Mouse (Mus musculus) forebrain, embryonic 11.5 days (tissue): ENCODE data around the gene Krt10. TPM values are rescaled to one million over a fixed set of nuclear protein-coding genes. Genes with fewer than 3 reads are reported as not detected.
A peak's percentile ranks its signal among the peaks of the same experiment; 100 is the strongest.

Source experiments
- ATAC-seq: fragments of 200-750 bp; cut with Nextera tagmentation; replicated peaks from 2 replicates; pipeline ENCODE4 v1.8.0; 2017; ENCODE audit warnings: moderate TSS enrichment; ENCODE audit not compliant: low FRiP score
- DNase-seq: peaks from one replicate; pipeline ENCODE4 v3.0.0-alpha.2; 2017; ENCODE audit warnings: low spot score
- H3K27ac ChIP-seq: fragments of 300-500 bp; sonication (generic); 2 replicates; pipeline ENCODE4 v1.5.1; 2014; ENCODE audit warnings: low read depth, low read length
- H3K27me3 ChIP-seq: fragments of 300-500 bp; sonication (generic); 2 replicates; pipeline ENCODE4 v1.6.1; 2014; ENCODE audit warnings: mild to moderate bottlenecking, low read length, mixed read lengths; ENCODE audit not compliant: control insufficient read depth, insufficient read depth
- H3K36me3 ChIP-seq: fragments of 300-500 bp; sonication (generic); 2 replicates; pipeline ENCODE4 v1.6.1; 2014; ENCODE audit warnings: mild to moderate bottlenecking, low read length, moderate library complexity, mixed read lengths; ENCODE audit not compliant: control insufficient read depth, insufficient read depth
- H3K4me1 ChIP-seq: fragments of 300-500 bp; sonication (generic); replicated peaks from 2 replicates; pipeline ENCODE4 v1.6.1; 2014; ENCODE audit warnings: low read length, mixed read lengths; ENCODE audit not compliant: control insufficient read depth, insufficient read depth
- H3K4me2 ChIP-seq: fragments of 300-500 bp; sonication (generic); 2 replicates; pipeline ENCODE4 v1.6.1; 2014; ENCODE audit warnings: low read depth, mild to moderate bottlenecking, low read length, moderate library complexity, mixed read lengths; ENCODE audit not compliant: severe bottlenecking
- H3K4me3 ChIP-seq: fragments of 300-500 bp; sonication (generic); 2 replicates; pipeline ENCODE4 v1.5.1; 2014; ENCODE audit warnings: low read depth, low read length
- H3K9ac ChIP-seq: fragments of 300-500 bp; sonication (generic); 2 replicates; pipeline ENCODE4 v1.6.1; 2014; ENCODE audit warnings: low read length
- H3K9me3 ChIP-seq: fragments of 300-500 bp; sonication (generic); 2 replicates; pipeline ENCODE4 v1.6.1; 2016; ENCODE audit warnings: low read length, mixed read lengths; ENCODE audit not compliant: control insufficient read depth
- WGBS: fragments of 180-500 bp; shearing (Covaris S2); extraction: QIAGEN DNeasy Blood & Tissue Kit; methylation state at CpG from one replicate; pipeline ENCODE4 v1.1.7; 2014; 5-methylcytosine and 5-hydroxymethylcytosine counted together
- polyA plus RNA-seq: library from polyadenylated mRNA; unstranded; fragments of >200 nt; fragmentation: Nextera tagmentation; extraction: Ambion mirVana; gene quantifications from 2 replicates; pipeline ENCODE4 v1.2.1, GENCODE M21; 2014

Krt10 gene
- polyA plus RNA-seq: 26.8 and 28.3 TPM in 2 replicates

GRCm38 (mm10) chr11:99389264-99389663, at the start of gene Krt10:
TSS of gene Krt10 (minus strand) at chr11:99389364.
- Histone ChIP-seq H3K27ac (no peak within 1 kb of the TSS), H3K4me2 (no peak within 1 kb of the TSS), H3K9ac (no peak within 1 kb of the TSS), H3K4me1 (no peaks in the 10 kb centered on the region; the same call in 1 of the 2 replicates), H3K27me3 (no peaks in the 10 kb centered on the region), H3K4me3 (no peak within 1 kb of the TSS), H3K36me3 (no peaks in the 10 kb centered on the region; the same call in 1 of the 2 replicates), H3K9me3 (no peaks in the 10 kb centered on the region)
- ATAC-seq (no peak), DNase-seq (no peak)
- WGBS: 93% methylated on average over 4 of the region's 4 CpGs

GRCm38 (mm10) chr11:99437972-99438371, 48.8 kb upstream of the Krt10 start, which contains the start of gene Krt20:
TSS of gene Krt20 (minus strand) at chr11:99438150.
- no peak within 1 kb of the TSS for H3K27ac ChIP-seq
- WGBS: 63% methylated on average over 10 of the region's 10 CpGs
- ATAC-seq: no peak

GRCm38 (mm10) chr11:99436625-99437024, 47.5 kb upstream of the Krt10 start:
- Histone ChIP-seq H3K4me3 (no peak overlapping the region), H3K27me3 (no peaks in the 10 kb centered on the region), H3K36me3 (no peaks in the 10 kb centered on the region), H3K4me2 (no peak overlapping the region), H3K4me1 (no peaks in the 10 kb centered on the region), H3K9ac (no peak overlapping the region), H3K27ac (no peak overlapping the region), H3K9me3 (no peaks in the 10 kb centered on the region)
- no peak for DNase-seq
- 39% methylated on average over 4 of the region's 4 CpGs for whole genome bisulfite sequencing
- ATAC-seq: no peak

More at GRCm38 (mm10) chr11:99437972-99438371, 48.8 kb upstream of the Krt10 start, which contains the start of gene Krt20:
- Histone ChIP-seq H3K4me1 (no peaks in the 10 kb centered on the region), H3K4me3 (no peak within 1 kb of the TSS), H3K9ac (no peak within 1 kb of the TSS), H3K36me3 (no peaks in the 10 kb centered on the region), H3K9me3 (no peaks in the 10 kb centered on the region), H3K27me3 (no peaks in the 10 kb centered on the region), H3K4me2 (no peak within 1 kb of the TSS)
- no peak for DNase-seq

- 49% methylated on average over 12 of the region's 12 CpGs for WGBS
- Histone ChIP-seq H3K4me3 (no peak overlapping the region), H3K27me3 (no peaks in the 10 kb centered on the region), H3K9me3 (no peaks in the 10 kb centered on the region), H3K4me1 (no peaks in the 10 kb centered on the region), H3K27ac (no peak overlapping the region), H3K36me3 (no peaks in the 10 kb centered on the region), H3K4me2 (no peak overlapping the region), H3K9ac (no peak overlapping the region)
- DNase-seq (peak; percentile 61), ATAC-seq (no peak)
These were observed 41.5 kb upstream of the Krt10 start for GRCm38 (mm10) chr11:99430670-99431069.

GRCm38 (mm10) chr11:99422159-99422558, 33.0 kb upstream of the Krt10 start, which contains the start of gene Krt12:
TSS of gene Krt12 (minus strand) at chr11:99422259.
- WGBS: 86% methylated on average over 10 of the region's 10 CpGs
- no peak for ATAC-seq
- no peak within 1 kb of the TSS for H3K4me2 ChIP-seq

GRCm38 (mm10) chr11:99420586-99420985, 31.4 kb upstream of the Krt10 start:
- no peaks in the 10 kb centered on the region for H3K27me3 ChIP-seq
- H3K4me2 ChIP-seq: no peak overlapping the region
- ATAC-seq (no peak), DNase-seq (no peak)
- H3K4me3 ChIP-seq: no peak overlapping the region
- no peaks in the 10 kb centered on the region for H3K36me3 ChIP-seq
- H3K4me1 ChIP-seq: no peaks in the 10 kb centered on the region
- WGBS: 65% methylated on average over 10 of the region's 10 CpGs
- no peak overlapping the region for H3K9ac ChIP-seq
- H3K9me3 ChIP-seq: no peaks in the 10 kb centered on the region
- H3K27ac ChIP-seq: no peak overlapping the region

More at GRCm38 (mm10) chr11:99422159-99422558, 33.0 kb upstream of the Krt10 start, which contains the start of gene Krt12:
- Histone ChIP-seq H3K9ac (no peak within 1 kb of the TSS), H3K27me3 (no peaks in the 10 kb centered on the region), H3K27ac (no peak within 1 kb of the TSS), H3K36me3 (no peaks in the 10 kb centered on the region), H3K4me1 (no peaks in the 10 kb centered on the region), H3K4me3 (no peak within 1 kb of the TSS), H3K9me3 (no peaks in the 10 kb centered on the region)
- no peak for DNase-seq

- H3K4me3 ChIP-seq: no peak overlapping the region
These were observed 28.7 kb upstream of the Krt10 start for GRCm38 (mm10) chr11:99417819-99418218.

GRCm38 (mm10) chr11:99416902-99417301, 27.7 kb upstream of the Krt10 start:
- Histone ChIP-seq H3K4me2 (no peak overlapping the region), H3K4me3 (no peak overlapping the region), H3K36me3 (no peaks in the 10 kb centered on the region), H3K27me3 (no peaks in the 10 kb centered on the region), H3K27ac (no peak overlapping the region), H3K9ac (no peak overlapping the region), H3K4me1 (no peaks in the 10 kb centered on the region), H3K9me3 (no peaks in the 10 kb centered on the region)
- ATAC-seq (no peak), DNase-seq (no peak)
- WGBS: 88% methylated on average over 13 of the region's 13 CpGs

More at GRCm38 (mm10) chr11:99417819-99418218, 28.7 kb upstream of the Krt10 start:
- Histone ChIP-seq H3K9me3 (no peaks in the 10 kb centered on the region), H3K27ac (no peak overlapping the region), H3K27me3 (no peaks in the 10 kb centered on the region), H3K36me3 (no peaks in the 10 kb centered on the region), H3K4me2 (no peak overlapping the region), H3K9ac (no peak overlapping the region), H3K4me1 (no peaks in the 10 kb centered on the region)
- WGBS: 68% methylated on average over 16 of the region's 16 CpGs
- ATAC-seq (no peak), DNase-seq (no peak)

- DNase-seq (no peak), ATAC-seq (no peak)
- no peak overlapping the region for H3K9ac ChIP-seq
- H3K27ac ChIP-seq: no peak overlapping the region
- no peak overlapping the region for H3K4me3 ChIP-seq
- H3K36me3 ChIP-seq: no peaks in the 10 kb centered on the region
- H3K4me2 ChIP-seq: no peak overlapping the region
- H3K27me3 ChIP-seq: no peaks in the 10 kb centered on the region
- H3K9me3 ChIP-seq: no peaks in the 10 kb centered on the region
- no peaks in the 10 kb centered on the region for H3K4me1 ChIP-seq
- 93% methylated on average over 13 of the region's 13 CpGs for WGBS
These were observed 25.4 kb upstream of the Krt10 start for GRCm38 (mm10) chr11:99414463-99415147.
